Mouse (Mus musculus) heart, postnatal 0 days (tissue): Measurements from ENCODE around the gene Il3.

Experiments
- CTCF ChIP-seq: IDR thresholded peaks from 2 replicates; pipeline ENCODE4 v1.5.1; 2016; ENCODE audit warnings: antibody characterized with exemption, control low read depth, low read depth
- EP300 ChIP-seq: IDR thresholded peaks from 2 replicates; pipeline ENCODE4 v1.6.1; 2016; ENCODE audit warnings: antibody characterized with exemption, low read depth

- TF ChIP-seq CTCF (no peak), EP300 (no peak)
Measured at GRCm38 (mm10) chr11:54301994-54302393, 34.9 kb upstream of the Il3 start.
